Mouse (Mus musculus) right cerebral cortex, postnatal 36 days (tissue): ENCODE results near the gene Fblim1.
A peak's percentile ranks its signal among the peaks of the same experiment; 100 is the strongest.

Source experiments
- DNase-seq, 2 experiments: peaks; one replicate each; pipeline ENCODE4 v3.0.0; 2022; ENCODE audit warnings: low spot score in 2 of 2, mixed read lengths in 1 of 2

The Fblim1 gene

DNA sequence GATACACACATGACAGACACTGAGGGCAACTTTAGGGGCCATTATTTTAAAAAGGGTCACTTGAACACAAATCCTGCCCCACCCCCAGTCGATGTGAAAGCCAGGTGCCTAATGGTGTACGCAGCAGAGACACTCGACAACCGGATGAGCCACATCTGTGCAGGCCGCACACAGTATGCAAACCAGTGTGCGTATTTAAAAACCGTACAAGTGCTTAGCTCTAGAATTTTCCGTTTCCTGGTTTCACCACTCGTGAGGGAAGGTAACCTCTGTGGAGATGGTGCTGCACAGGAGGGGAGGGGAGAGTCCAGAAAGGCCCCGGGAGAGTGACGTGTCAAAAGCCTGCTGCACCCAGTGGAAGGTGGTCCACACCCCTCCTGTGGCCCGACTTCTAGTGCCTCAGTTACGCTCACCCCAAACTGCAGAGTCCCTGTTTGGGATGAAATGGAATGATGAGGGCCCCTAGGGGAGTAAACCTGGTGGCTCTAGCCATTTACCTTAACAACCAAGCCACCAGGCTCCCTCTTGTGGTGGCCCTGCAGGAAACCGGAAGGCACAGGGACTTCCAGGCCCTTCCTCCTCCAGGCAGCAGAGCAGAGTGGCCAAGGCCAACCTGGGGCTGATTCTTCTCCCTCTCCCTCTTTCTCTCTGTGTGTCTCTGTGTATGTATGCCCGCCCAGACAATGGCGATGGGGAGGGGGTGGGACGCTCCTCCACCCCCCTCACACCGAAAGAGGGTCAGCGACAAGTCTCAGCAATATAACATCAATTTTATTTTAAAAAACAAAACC, 19.3 kb upstream of the Fblim1 start:
- no peak for DNase-seq

DNA sequence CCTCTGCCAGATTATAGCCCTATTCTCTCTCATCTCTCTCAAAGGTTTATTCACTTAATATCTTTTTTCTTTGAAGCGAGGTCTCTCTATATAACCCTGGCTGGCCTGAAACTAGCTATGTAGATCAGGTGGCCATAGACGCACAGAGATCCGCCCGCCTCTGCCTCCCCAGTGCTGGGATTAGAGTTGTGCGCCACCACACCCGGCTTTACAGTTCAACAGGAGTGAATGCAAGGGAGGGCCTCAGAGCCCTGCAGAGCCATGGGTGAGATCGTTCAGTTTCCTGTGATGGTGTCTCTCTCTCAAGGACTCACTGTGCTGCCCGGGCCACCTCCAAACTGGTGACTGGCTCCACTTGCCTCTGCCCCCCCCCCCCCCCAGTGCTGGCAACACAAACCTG, 18.2 kb upstream of the Fblim1 start:
- no peak for DNase-seq

DNA sequence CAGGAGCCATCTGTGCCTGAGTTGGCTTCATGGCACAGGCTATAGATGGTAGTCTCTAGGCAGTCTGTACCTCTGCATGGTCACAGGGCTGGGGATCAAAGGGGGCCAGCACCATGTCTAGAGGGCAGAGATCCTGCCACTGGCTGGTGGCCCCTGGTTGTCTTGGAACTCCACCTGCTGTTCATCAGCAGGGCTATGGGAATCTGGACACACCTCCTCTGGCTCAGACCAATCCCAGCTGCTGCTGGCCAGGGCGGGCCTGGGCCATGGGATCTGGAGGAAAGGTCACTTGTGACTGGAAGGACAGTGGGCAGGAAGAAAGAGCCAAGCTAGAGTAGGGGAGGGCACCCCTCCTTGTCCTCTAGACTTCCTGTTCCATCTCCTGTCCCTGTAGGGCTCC, 17.8 kb upstream of the Fblim1 start, which contains the start of gene Slc25a34:
Gene Slc25a34 (minus strand): TSS at position 156 of the 400 bp plus-strand sequence.
- DNase-seq, result no peak

DNA sequence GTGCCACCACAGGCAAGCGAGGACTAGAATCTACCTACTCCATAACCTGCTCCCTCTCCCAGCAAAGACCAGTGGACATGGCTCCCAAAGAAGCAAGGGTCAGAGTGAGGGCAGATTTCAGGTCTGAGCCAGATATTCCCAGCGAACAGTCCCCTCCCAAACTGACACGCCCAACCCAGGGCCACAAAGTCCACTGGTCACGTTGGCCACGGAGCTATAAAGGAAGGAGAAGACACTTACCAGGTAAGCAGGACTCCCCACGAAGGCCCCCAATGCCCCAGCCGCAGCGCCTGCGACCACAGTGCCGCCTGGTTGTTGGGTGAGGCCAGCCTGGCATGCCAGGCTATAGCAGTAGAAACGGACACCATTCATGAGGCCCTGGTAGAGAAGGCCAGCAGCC, 17.1 kb upstream of the Fblim1 start:
- no peak for DNase-seq

DNA sequence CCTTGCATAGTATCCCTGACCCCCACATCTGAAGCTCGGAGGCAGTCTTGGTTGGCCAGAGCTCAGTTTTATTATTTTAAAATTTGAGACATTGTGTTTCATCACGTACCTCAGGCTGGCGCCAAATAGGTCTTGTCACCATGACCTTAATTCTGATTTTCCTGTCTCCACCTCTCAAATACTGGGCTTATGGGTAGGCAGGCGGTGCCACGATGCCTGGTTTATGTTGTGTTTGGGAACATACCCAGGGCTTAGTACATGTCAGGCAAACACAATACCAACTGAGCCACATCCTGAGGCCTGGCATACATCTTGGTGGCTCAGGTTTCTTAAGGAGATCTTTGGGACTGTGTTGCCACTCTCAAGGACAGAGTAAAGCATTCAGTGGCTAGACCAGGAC, 16.7 kb upstream of the Fblim1 start:
- DNase-seq, result no peak

DNA sequence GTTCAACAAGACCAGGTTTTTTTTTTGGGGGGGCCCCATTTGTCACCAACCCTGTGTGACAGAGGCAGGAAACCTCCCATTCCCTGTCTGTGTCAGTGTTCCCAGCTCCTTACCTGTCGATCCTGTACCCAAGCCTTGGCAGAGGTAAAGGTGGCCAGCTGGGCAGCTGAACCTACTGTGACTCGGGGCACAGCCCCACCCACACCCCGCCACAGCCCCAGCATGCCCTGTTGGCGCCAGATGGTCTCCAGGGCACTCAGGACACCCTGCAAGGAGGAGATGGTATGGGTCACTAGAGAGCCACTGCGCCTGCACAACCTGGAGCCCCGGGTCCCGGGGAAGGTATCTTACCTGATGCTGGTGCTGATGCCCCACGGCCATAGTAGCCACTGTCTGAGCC, 16.2 kb upstream of the Fblim1 start:
- no peak for DNase-seq

DNA sequence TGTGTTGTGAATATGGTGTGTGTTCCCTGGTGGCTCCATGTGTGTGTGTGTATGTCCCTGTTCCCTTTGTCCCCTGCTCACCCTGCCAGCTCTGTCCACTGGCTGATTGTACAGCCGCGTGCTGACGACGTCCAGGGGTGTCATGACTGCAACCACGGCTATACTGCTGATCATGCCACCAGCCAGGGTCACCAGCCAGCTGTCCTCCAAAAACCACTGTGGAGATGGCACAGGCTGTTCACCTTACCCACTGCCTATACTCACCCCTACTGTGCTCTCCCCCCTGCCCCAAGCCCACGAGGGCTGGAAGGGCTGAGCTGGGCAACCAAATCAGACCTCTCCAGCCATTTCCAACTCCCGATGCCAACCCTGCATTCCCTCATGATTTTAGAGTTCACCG, 15.4 kb upstream of the Fblim1 start:
- DNase-seq, result no peak

DNA sequence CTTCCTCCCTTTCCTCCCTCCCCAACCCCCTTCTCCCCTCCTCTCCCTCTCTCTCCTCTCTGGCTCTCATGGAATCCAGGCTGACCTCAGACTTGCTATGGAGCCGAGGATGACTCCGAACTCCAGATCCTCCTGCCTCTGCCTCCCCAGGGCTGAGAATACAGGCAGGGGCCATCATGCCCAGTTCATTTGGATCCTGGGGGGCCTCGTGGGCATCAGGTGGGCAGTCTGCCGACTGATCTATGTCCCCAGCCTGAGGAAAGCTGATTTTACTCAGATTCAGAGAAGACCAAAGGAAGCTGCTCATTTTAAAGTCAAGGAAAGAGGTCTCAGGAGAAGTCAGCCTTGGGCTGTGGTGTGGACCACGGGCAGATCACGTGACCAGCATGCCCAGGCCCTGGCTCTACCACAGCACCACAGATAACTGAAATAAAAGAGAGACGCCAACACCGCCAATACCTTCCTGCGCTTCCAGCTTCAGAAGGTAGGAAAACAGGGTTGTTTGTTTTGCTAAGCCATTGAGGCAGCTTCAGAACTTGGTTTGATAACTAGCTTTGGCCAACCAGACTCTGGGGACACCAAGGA, 13.5 kb upstream of the Fblim1 start:
- no peak for DNase-seq

DNA sequence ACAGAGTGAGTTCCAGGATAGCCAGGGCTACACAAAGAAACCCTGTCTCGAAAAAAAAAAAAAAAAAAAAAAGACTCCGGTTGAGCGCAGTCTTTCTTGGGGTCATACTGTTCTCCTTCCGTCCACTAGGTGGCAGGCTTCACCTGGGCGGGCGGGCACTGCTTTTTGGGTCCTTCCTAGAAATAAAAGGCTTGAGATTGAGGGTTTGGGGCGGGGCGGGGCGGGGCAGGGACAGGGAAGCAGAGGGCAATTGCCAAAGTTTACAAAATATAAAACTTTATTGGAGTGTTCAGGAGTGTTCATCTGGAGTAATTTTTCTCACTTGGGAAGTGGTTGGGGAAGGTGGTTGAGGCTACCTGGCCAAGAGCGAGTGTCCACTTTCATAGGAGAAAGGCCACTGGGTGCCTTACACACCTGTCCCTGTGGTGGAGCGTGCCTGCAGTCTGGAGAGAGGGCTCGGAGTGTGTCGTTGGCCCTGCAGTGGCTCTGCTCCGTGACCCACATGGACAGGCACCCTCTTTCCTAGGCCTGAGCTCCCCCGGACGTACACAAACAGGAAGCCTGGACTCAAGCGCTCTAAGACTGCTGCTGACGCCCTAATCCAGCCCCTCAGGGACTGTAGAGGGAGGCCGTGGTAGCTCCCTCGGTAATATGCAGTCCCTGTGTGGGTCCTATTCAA, 12.8 kb upstream of the Fblim1 start, which contains the start of gene Tmem82:
Gene Tmem82 (minus strand): TSS at position 69 of the 679 bp plus-strand sequence.
- no peak for DNase-seq

DNA sequence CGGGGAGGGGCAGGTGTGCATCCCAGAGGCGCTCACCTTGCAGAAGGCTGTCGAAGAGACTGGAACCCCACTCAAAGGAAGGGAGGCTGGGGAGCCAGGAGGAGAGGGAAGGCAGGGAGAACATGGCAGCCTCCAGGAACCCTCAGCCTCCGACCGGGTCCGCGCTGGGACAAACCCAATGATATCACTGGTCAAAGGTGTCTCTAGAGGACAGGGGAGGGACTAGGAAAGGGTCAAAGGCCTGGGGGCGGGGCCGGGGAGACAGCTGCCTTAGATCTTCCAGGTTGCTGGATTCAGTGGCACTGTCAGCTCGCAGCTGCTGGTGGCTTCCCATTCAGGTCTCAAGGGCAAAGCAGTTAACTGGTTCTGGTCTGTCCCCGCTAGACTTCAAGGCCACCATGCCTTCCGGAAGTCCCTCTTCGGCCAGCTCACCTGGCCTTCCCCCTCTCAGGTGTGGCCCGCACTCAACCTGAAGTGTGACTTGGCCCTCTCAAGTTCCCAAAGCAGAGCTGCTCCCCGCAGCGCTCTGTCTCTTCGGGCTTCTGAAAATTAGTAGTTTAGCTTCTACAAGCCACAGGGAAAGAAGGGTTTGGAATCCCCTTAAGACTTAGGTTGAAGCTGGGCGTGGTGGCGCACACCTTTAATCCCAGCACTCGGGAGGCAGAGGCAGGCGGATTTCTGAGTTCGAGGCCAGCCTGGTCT, 12.1 kb upstream of the Fblim1 start:
- DNase-seq, result no peak

DNA sequence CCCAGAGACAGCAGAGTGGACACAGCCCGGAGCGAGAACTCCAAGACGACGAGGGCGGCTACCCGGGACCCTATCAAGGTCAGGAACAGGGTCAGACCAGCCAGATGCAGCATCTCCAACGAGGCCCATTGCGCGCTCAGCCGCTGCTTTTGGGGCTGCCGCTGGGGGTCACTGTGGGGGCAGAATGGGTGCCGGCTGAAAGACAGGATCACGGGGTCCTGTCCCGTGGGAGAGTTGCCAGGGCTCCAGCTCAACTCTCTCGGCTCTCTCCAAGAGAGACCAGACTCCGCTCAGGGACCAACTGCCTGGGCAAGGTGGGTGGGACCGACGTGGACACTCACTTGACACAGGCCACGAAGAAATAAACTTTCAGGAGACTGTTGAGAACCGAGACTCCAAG, 11.4 kb upstream of the Fblim1 start:
- peak in 1 of 2 experiments; percentile 33 for DNase-seq

DNA sequence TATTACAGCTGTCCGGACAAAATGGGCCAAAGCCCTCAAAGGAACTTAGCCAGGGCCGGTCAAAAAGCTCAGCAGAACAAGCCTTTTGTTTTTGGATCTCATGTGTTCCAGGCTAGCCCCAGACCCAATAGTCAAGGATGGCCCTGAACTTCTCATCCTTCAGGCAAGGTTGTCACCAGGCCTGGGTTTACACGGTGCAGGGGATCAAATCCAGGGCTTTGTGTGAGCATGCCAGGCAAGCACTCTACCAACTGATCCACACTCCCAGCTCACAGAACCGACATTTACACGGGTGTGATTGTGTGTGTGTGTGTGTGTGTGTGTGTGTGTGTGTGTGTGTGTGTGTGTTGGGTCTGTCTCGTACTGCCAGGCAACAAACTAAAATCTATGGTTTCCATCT, 10.9 kb upstream of the Fblim1 start:
- DNase-seq, result no peak

DNA sequence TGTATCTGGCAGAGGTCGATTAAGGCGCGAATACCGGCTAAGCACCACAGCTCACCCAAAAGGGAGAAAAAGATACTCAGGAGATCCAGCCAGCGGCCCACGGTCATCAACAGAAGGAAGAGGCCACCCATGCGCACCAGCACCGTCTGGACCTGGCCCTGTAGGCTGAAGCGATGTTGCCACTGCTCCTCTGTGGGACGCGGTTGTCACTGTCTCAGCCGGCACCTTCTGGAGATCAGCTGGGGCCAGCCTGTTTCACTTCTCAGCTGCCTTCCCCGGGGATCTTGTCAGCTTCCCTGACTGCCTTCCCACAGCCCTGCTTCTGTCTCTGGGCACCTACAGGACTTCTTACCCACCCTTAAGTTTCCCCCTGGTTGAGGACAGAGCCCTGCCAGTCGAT, 9.1 kb upstream of the Fblim1 start:
- no peak for DNase-seq

DNA sequence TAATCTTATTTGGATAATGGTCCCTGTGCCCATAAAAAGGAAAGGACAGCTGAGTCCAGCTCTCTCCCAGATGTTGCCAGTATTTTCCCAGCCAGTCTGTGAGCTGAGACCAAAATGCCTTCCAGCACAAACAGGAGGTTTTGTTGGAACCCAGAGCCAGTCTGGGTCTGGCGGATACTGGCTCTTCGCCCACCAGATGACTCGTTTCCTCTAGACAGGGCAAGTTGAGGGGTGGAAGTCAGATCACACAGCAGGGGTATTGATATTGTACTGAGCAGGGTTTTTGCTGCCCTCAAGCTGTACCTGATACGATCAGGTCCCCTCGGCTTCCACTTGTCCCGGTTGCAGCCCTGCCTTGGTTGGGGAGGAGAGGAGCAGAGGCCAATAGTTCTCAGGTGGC, 3.6 kb upstream of the Fblim1 start:
- DNase-seq, result no peak

DNA sequence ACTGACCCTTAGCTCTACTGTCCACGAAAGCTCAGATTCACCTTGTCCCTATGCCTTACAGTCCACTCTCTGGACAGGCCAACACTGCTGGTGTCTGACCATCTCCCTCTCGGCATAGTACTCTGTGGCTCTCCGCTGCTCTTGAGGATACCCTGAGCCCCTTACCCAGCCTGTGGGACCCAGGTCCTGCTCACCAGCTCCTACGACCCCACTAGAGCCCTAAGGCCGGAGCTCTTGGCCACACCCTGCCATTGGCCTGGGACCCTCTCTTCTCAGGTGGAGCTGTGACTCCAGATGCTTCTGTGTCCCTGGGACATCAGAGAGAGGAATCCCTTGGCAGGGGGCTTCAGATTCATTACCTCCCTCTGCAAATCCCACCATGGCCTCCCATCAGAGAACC, 475 bp downstream of the Fblim1 start:
- DNase-seq, result no peak

DNA sequence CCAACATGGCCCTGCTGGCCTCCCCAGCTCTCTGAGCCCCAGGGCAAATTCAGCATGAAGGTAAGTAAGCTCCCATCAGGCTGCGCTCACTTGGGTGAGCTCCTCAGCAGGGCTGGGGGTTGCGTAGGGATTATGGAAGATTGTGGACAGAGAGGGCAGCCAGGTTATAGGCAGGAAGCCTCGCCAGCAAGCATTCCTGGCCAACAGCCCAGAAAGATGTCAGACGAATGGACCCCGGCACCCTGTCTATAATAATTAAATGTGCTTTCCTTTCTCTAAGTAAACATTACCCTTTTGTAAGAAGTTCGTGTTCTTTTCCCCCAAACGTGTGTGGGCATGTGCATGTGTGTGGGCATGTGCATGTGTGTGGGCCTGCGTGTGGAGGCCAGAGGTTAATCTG, 1.4 kb downstream of the Fblim1 start:
- DNase-seq, result no peak

DNA sequence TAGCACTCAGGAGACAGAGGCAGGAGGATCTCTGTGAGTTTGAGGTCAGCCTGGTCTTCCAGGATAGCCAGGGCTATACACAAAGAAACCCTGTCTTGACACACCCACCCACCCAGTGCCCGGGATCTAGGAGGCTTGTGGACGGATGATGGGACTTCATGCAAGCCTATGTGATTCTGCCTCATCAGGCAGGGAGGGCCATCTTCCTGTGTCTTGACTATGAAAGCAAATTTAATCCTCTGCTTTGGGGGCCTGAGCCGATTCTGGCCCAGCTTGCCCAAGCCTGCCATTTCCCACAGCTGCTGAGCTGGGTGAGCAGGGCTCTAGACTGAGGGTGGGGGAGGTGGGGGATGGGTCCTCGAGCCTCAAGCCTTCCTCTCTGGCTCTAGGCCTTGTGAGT, 2.0 kb downstream of the Fblim1 start:
- no peak for DNase-seq

DNA sequence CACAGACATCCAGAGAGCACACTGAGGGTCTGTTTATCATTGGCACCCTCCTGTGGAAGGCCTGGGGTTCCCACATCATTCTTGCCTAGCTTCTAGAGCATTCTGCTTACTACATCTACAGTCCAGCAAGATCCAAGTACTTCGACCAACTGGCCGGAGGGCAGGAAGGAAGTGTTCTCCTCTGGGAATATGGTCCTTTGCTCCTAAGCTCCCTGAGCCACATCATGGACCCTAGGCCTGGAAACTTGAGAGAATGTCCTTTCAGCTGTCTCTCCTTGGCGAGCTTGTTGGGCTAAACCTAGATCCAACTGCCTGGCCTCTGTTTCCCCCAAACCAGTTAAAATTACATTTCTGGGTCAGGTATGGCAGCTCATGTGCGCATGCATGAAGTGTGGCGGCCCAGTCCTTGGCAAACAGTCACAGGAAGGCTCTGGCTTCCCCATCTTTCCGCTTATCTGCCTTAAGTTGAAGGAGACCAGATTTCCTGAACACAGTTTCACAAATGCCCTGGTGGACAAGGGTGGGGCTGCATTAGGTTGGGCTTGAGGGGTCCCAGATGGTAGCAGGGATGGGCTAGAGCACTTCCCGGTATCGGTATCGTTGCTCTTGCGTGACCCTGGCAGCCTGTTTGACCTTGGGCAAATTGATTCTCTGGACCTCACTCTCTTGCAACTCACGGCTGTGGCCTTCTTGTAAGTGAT, 3.2 kb downstream of the Fblim1 start:
- DNase-seq, result no peak

DNA sequence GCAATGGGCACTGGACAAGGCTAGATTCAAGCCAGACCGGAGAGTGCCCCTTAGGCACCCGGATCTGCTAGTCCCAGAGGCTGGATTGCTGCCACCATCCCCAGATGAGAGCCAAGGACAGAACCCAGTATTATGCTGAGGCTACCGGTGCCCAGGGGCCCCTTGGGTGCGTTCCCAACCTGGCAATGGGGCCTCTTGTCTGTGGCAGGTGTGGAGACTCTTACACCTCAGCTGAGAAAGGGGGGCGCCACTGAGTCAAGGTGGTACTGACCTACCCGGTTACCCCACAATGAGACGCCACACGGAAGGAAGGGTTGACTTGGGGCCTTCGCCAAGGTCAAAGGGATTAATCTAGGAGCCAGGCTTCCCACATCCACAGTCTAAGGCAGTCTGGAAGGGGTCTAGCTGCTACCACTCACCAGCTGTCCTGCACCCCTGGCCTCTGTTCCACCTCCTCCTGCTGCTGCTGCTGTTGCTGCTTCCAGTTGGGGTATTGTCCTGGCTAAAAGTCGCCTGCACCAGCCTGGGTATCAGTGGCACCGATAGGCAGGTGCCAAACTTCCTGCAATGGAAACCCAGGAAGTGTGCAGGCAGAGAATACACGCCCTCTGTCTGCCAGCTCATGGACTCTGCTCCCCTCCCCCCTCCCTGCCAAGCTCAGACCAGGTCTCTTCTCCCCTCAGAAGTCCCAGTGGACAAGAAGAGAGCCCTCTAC, 4.6 kb downstream of the Fblim1 start:
- DNase-seq, result no peak

DNA sequence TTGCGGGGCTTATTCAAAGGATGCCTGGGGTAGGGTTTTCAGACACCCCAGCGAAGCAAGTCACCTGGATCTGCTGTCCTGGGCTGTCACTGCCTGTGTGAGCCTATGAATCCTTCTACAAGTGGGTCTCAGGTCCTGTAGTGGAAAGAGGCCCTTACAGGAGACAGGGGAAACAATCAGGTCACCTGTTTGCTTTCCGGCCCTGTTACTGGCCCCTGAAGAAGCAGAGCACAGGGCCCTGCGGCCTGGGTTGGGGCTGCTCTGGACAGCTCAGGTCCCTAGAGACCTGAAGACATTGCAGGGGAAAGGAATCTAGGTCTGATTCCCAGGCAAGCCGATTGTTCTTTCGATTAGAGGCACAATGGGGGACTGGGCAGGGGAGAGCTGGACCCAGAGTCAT, 5.5 kb downstream of the Fblim1 start:
- DNase-seq, result no peak
